Mouse (Mus musculus): ENCODE results near the gene Cdc42se2. TPM values are rescaled to one million over a fixed set of nuclear protein-coding genes. Genes with fewer than 3 reads are reported as not detected.

The Cdc42se2 gene
- total RNA-seq (2021): 10 to 100 TPM; 25.8 to 29.0 TPM

- peak; percentile 93 for DNase-seq (ENCODE audit: low spot score)
- intact Hi-C loops (cut with DNase I): loop anchor here (2.0 to 5.0 kb wide), 2 partner anchors 75 to 80 kb away; no protein-coding TSS in a partner anchor
Observed at GRCm38 (mm10) chr11:54787488-54788474, at the start of gene Cdc42se2. Gene Cdc42se2 (minus strand): TSS chr11:54787675.

- intact Hi-C loops (cut with DNase I): no loop called here
- DNase-seq (ENCODE audit: low spot score): no peak
Observed at GRCm38 (mm10) chr11:54836106-54836505, 48.6 kb upstream of the Cdc42se2 start.

GRCm38 (mm10) chr11:54834596-54834995 lies 47.1 kb upstream of the Cdc42se2 start:
- no peak for DNase-seq (ENCODE audit: low spot score)
- intact Hi-C loops (cut with DNase I): no loop called here

GRCm38 (mm10) chr11:54833833-54834232 lies 46.4 kb upstream of the Cdc42se2 start:
- intact Hi-C loops (cut with DNase I): no loop called here
- DNase-seq (ENCODE audit: low spot score): no peak

- intact Hi-C loops (cut with DNase I): no loop called here
- no peak for DNase-seq (ENCODE audit: low spot score)
Observed at GRCm38 (mm10) chr11:54826819-54827218, 39.3 kb upstream of the Cdc42se2 start.

GRCm38 (mm10) chr11:54825774-54826173 lies 38.3 kb upstream of the Cdc42se2 start:
- intact Hi-C loops (cut with DNase I): no loop called here
- no peak for DNase-seq (ENCODE audit: low spot score)

- intact Hi-C loops (cut with DNase I): no loop called here
Observed at GRCm38 (mm10) chr11:54823467-54823866, 36.0 kb upstream of the Cdc42se2 start.

GRCm38 (mm10) chr11:54819489-54819888 lies 32.0 kb upstream of the Cdc42se2 start:
- DNase-seq (ENCODE audit: low spot score): no peak
- intact Hi-C loops (cut with DNase I): no loop called here

More at GRCm38 (mm10) chr11:54823467-54823866, 36.0 kb upstream of the Cdc42se2 start:
- DNase-seq (ENCODE audit: low spot score): no peak

- DNase-seq (ENCODE audit: low spot score): no peak
- intact Hi-C loops (cut with DNase I): no loop called here
Observed at GRCm38 (mm10) chr11:54817449-54817848, 30.0 kb upstream of the Cdc42se2 start.

- intact Hi-C loops (cut with DNase I): no loop called here
- no peak for DNase-seq (ENCODE audit: low spot score)
Observed at GRCm38 (mm10) chr11:54815659-54816058, 28.2 kb upstream of the Cdc42se2 start.

GRCm38 (mm10) chr11:54812812-54813516 lies 25.5 kb upstream of the Cdc42se2 start:
- DNase-seq (ENCODE audit: low spot score): no peak
- intact Hi-C loops (cut with DNase I): no loop called here

- intact Hi-C loops (cut with DNase I): no loop called here
- no peak for DNase-seq (ENCODE audit: low spot score)
Observed at GRCm38 (mm10) chr11:54812314-54812713, 24.8 kb upstream of the Cdc42se2 start.

GRCm38 (mm10) chr11:54811054-54811453 lies 23.6 kb upstream of the Cdc42se2 start:
- no peak for DNase-seq (ENCODE audit: low spot score)
- intact Hi-C loops (cut with DNase I): no loop called here

- DNase-seq (ENCODE audit: low spot score): no peak
- intact Hi-C loops (cut with DNase I): loop anchor here (5.0 kb wide), 1 partner anchor 33 kb away; no protein-coding TSS in a partner anchor
Observed at GRCm38 (mm10) chr11:54809582-54809981, 22.1 kb upstream of the Cdc42se2 start.

- DNase-seq (ENCODE audit: low spot score): no peak
- intact Hi-C loops (cut with DNase I): loop anchor here (5.0 kb wide), 1 partner anchor 34 kb away; no protein-coding TSS in a partner anchor
Observed at GRCm38 (mm10) chr11:54808177-54808576, 20.7 kb upstream of the Cdc42se2 start.

GRCm38 (mm10) chr11:54807669-54808068 lies 20.2 kb upstream of the Cdc42se2 start:
- intact Hi-C loops (cut with DNase I): loop anchor here (5.0 kb wide), 1 partner anchor 35 kb away; no protein-coding TSS in a partner anchor
- no peak for DNase-seq (ENCODE audit: low spot score)

- no peak for DNase-seq (ENCODE audit: low spot score)
- intact Hi-C loops (cut with DNase I): loop anchor here (5.0 kb wide), 1 partner anchor 35 kb away; no protein-coding TSS in a partner anchor
Observed at GRCm38 (mm10) chr11:54806891-54807290, 19.4 kb upstream of the Cdc42se2 start.

- intact Hi-C loops (cut with DNase I): loop anchor here (5.0 kb wide), 1 partner anchor 37 kb away; no protein-coding TSS in a partner anchor
- peak; percentile 63 for DNase-seq (ENCODE audit: low spot score)
Observed at GRCm38 (mm10) chr11:54805196-54805595, 17.7 kb upstream of the Cdc42se2 start.

GRCm38 (mm10) chr11:54802621-54803020 lies 15.1 kb upstream of the Cdc42se2 start:
- no peak for DNase-seq (ENCODE audit: low spot score)
- intact Hi-C loops (cut with DNase I): loop anchor here (5.0 kb wide), 1 partner anchor 50 kb away; no protein-coding TSS in a partner anchor
